ENCODE assay signal across 21 mouse cellular contexts in genomic region chr8:8485252-8485651, GRCm38 (mm10).
"Had no signal": no experiment of that assay in that cellular context is flagged by ENCODE, and none has a peak within 500 bp of the region (broad histone marks: within the 10 kb centered on the region; RNA-seq: fewer than 3 reads in every experiment).

No protein-coding gene starts in this region.

- H3K9ac ChIP-seq: limb, embryonic 13.5 days; liver, embryonic 14.5 days; lung, embryonic 15.5 days; midbrain, embryonic 12.5 days had no signal

- H3K4me3 ChIP-seq: layer of hippocampus, adult 2 months; limb, embryonic 10.5 days; limb, embryonic 13.5 days; lung, embryonic 15.5 days; midbrain, embryonic 12.5 days; myocyte had no signal

- H3K9me3 ChIP-seq: limb, embryonic 10.5 days; limb, embryonic 13.5 days; lung, embryonic 15.5 days; midbrain, embryonic 12.5 days had no signal

- H3K27ac ChIP-seq: kidney, postnatal 0 days; limb, embryonic 10.5 days; limb, embryonic 13.5 days; liver, embryonic 14.5 days; lung, embryonic 15.5 days; midbrain, embryonic 12.5 days; stomach, postnatal 0 days had no signal

- DNase-seq: kidney, adult 2 months; kidney, postnatal 25 days; layer of hippocampus, adult 9-11 months; liver; lung, adult 18-20 months; lung, postnatal 10 days; lung, postnatal 4 days; right cerebral cortex, postnatal 14 days; right cerebral cortex, postnatal 4 days; thymus, adult 2 months; thymus, postnatal 14 days had no signal

- ATAC-seq: intestine, postnatal 0 days had no signal

- H3K36me3 ChIP-seq: limb, embryonic 10.5 days; limb, embryonic 13.5 days; lung, embryonic 15.5 days; midbrain, embryonic 12.5 days had no signal

- H3K4me2 ChIP-seq: limb, embryonic 13.5 days; lung, embryonic 15.5 days; midbrain, embryonic 12.5 days had no signal
